Mouse (Mus musculus) liver, embryonic 14.5 days (tissue): ENCODE measurements at regions not wholly inside any gene's neighbourhood (a gene's known extent, or its start where the extent isn't known, plus 50 kb on each side); places are given as distances from the start of the nearest gene placed in this dataset.

Experiments
- CTCF ChIP-seq: IDR thresholded peaks from 2 replicates; pipeline ENCODE4 v1.5.1; 2016; ENCODE audit warnings: antibody characterized with exemption, low read depth, control low read depth
- EP300 ChIP-seq: IDR thresholded peaks from 2 replicates; pipeline ENCODE4 v1.6.1; 2016; ENCODE audit warnings: antibody characterized with exemption, low read depth

- TF ChIP-seq EP300 (no peak), CTCF (no peak)
Observed at GRCm38 (mm10) chr13:53945681-53946080, 109.8 kb downstream of the Drd1 start.
